Mouse (Mus musculus): Measurements from ENCODE around the gene Olfr679. TPM values are rescaled to one million over a fixed set of nuclear protein-coding genes. Genes with fewer than 3 reads are reported as not detected.
"Not testable (repeated sequence)": the region's sequence is repeated elsewhere in the genome, so short reads cannot be mapped to it uniquely, and the experiment has no call there.

The Olfr679 gene
- not detected for total RNA-seq (2022)

GRCm38 (mm10) chr7:105080905-105081304 is at the start of gene Olfr679:
TSS of gene Olfr679 (plus strand) at chr7:105081205.
- no peak for DNase-seq (ENCODE audit: low spot score)

GRCm38 (mm10) chr7:105032398-105032797 is 48.6 kb upstream of the Olfr679 start, which contains the start of gene Olfr676:
TSS of gene Olfr676 (plus strand) at chr7:105032698.
- DNase-seq (ENCODE audit: low spot score), result no peak

GRCm38 (mm10) chr7:105033836-105034235 is 47.2 kb upstream of the Olfr679 start:
- DNase-seq (ENCODE audit: low spot score), result not testable (repeated sequence)

- DNase-seq (ENCODE audit: low spot score), result no peak
Observed at GRCm38 (mm10) chr7:105058951-105059350, 22.1 kb upstream of the Olfr679 start.

- no peak for DNase-seq (ENCODE audit: low spot score)
Observed at GRCm38 (mm10) chr7:105064175-105064574, 16.8 kb upstream of the Olfr679 start, which contains the start of gene Olfr678. TSS of gene Olfr678 (plus strand) at chr7:105064475.

DNA sequence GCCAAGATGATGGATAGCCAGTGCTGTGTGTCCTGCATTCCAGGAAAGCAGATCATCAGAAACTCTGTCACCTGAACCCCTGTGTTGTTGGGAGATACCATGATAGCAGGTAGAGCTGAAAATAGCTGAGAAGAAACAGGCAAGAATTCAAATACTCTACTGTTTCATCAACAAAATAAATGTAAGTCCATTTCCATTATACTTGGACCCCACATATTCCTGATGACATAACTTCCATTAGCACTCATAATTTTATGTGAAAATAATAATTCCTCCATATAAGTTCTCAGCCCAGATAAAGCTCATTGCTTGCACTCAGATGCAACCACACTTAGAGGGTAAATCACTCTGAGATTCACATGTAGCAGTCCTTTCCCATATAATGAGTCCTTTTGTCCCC is 11.7 kb downstream of the Olfr679 start, which contains the start of gene Olfr680-ps1:
Gene Olfr680-ps1 (minus strand): TSS at position 101 of the 400 bp plus-strand sequence.
- not testable (repeated sequence) for DNase-seq (ENCODE audit: low spot score)

DNA sequence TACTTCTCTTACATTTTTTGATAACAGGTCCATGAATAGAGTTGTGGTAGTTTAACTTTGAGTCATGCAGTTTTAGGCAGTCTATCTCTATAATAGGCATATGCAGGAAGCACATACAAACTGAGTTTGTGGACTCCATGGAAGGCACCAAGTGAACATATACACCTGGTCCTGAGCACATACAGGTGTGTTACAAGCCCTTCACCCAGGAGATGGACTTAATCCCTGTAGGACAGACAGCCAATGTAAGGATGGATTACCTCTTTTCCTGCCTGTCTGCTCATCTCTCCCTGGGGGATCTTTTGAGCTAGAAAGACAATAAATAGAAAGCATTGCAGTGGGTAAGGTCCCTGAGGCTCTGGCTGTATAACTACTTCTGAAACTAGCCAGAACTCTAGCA is 35.5 kb downstream of the Olfr679 start, which contains the start of gene Olfr681:
Gene Olfr681 (plus strand): TSS at position 301 of the 400 bp plus-strand sequence.
- no peak for DNase-seq (ENCODE audit: low spot score)

Other genes with a start within 250 kb of the Olfr679 start
- not detected for gene Usp17lb, start 238.6 kb upstream of the Olfr679 start, total RNA-seq (2022)
- not detected for gene Usp17la, start 224.2 kb upstream of the Olfr679 start, total RNA-seq (2022)
- not detected for gene Olfr665, start 203.2 kb upstream of the Olfr679 start, total RNA-seq (2022)
- not detected for gene Olfr666, start 185.3 kb upstream of the Olfr679 start, total RNA-seq (2022)
- not detected for gene Olfr667, start 159.7 kb upstream of the Olfr679 start, total RNA-seq (2022)
- not detected for gene Olfr668, start 153.1 kb upstream of the Olfr679 start, total RNA-seq (2022)
- gene Olfr669, start 147.0 kb upstream of the Olfr679 start, total RNA-seq (2022), result not detected
- gene Olfr670, start 118.6 kb upstream of the Olfr679 start, total RNA-seq (2022), result not detected
- not detected for gene Olfr671, start 102.1 kb upstream of the Olfr679 start, total RNA-seq (2022)
- gene Olfr672, start 79.2 kb upstream of the Olfr679 start, total RNA-seq (2022), result not detected
- gene Olfr675, start 52.7 kb upstream of the Olfr679 start, total RNA-seq (2022), result not detected
- gene Olfr676, start 48.5 kb upstream of the Olfr679 start, total RNA-seq (2022), result not detected
- gene Olfr677, start 29.8 kb upstream of the Olfr679 start, total RNA-seq (2022), result not detected
- gene Olfr678, start 16.7 kb upstream of the Olfr679 start, total RNA-seq (2022), result not detected
- gene Olfr680-ps1, start 11.6 kb downstream of the Olfr679 start, total RNA-seq (2022), result not detected
- gene Olfr681, start 35.6 kb downstream of the Olfr679 start, total RNA-seq (2022), result not detected
- gene Olfr683, start 65.8 kb downstream of the Olfr679 start, total RNA-seq (2022), result not detected
- not detected for gene Olfr684, start 82.4 kb downstream of the Olfr679 start, total RNA-seq (2022)
- not detected for gene Olfr685, start 104.8 kb downstream of the Olfr679 start, total RNA-seq (2022)
- not detected for gene Olfr686, start 126.3 kb downstream of the Olfr679 start, total RNA-seq (2022)
- not detected for gene Olfr688, start 206.9 kb downstream of the Olfr679 start, total RNA-seq (2022)
- gene Olfr689, start 230.0 kb downstream of the Olfr679 start, total RNA-seq (2022), result not detected

Measured in heart, adult 8-10 months (tissue).